Mouse (Mus musculus): ENCODE measurements around the gene Clybl. TPM values are rescaled to one million over a fixed set of nuclear protein-coding genes. Genes with fewer than 3 reads are reported as not detected.

Clybl gene
- polyA plus RNA-seq (2012; rRNA removed) = 27.4 and 29.0 TPM in 2 replicates

DNA sequence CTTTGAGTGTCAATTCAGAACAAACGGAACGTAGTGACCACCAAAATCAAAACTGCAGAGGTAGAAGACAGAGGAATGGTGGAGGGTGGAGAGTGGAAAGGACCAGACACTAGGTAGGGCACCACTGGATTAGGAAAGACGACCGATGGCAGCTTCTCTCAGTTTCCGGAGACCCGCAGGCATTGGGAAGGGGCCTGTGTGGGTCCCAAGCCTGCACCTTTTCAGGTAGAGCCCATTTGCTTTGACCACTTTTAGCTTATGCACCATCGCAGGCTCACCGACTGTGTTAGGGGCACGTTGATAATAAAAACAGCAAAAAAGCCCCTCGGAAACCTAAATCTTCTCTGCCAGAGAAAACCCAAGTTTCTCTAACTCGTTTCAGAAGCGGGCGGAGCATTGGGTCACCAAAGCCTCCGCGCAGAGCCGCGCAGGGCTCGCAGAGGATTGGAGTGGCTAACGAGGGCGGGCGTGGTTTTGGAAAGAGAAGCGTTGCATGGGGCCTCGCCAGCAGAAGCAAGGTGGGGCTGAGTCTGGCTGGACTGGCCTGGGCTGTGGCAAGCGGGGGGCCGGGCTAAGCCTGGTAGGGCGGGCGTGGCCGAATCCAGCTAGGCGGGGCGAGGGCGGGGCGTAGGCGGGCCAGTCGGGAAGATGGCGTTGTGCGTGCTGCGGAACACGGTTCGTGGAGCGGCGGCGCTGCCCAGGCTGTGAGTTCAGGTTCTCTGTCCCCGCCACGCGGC lies at the start of gene Clybl:
Gene Clybl, plus strand, starts transcription at position 627 of the 737 bp plus-strand sequence.
- Histone ChIP-seq H3K4me3 (ENCODE audit: insufficient read depth, low read length) (peak within 1 kb of the TSS; percentile 68), H3K27ac (ENCODE audit: insufficient read depth, low read length) (no peak within 1 kb of the TSS)
- peak; percentile 65; the same call in 1 of the 2 replicates for TF ChIP-seq POLR2A (IDR thresholded peaks at IDR 0.05; ENCODE audit: extremely low read depth, insufficient read depth, low read length)
- no peak for TF ChIP-seq CTCF (IDR thresholded peaks at IDR 0.05; ENCODE audit: extremely low read depth, insufficient read depth, low read length)

DNA sequence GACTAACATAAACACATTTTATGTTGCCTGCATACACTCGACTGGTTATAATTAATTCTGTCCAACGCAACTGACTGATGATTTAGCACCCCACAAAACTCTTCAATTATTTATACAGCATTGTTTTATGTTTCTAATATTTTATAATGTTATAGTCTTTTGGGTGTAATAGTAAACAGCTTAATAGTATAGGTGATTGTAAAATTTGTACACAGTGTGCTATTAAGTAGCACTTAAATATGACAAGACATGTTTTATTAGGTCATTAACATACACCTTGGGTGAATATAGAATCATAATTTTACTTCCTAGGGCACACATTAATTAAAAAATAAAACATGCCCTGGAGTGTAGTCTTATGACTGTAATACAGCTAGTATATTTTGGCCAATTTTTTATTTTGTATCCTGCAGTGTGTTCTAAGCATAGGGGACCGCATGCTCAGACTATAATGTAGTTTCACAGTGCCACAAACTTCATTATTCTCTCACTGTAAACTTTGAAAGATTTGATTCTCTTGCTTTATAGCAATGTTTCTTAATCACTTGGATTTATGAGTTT lies 45.1 kb upstream of the Clybl start:
- TF ChIP-seq CTCF (IDR thresholded peaks at IDR 0.05; ENCODE audit: extremely low read depth, insufficient read depth, low read length) (no peak), POLR2A (IDR thresholded peaks at IDR 0.05; ENCODE audit: extremely low read depth, insufficient read depth, low read length) (no peak)
- no peaks in the 10 kb centered on the region for H3K4me1 ChIP-seq (ENCODE audit: control insufficient read depth, insufficient read depth, low read length)
- H3K27ac ChIP-seq (ENCODE audit: insufficient read depth, low read length) = no peak overlapping the region
- no peak overlapping the region for H3K4me3 ChIP-seq (ENCODE audit: insufficient read depth, low read length)

More for the DNA sequence above, at the start of gene Clybl:
- H3K4me1 ChIP-seq (ENCODE audit: control insufficient read depth, insufficient read depth, low read length) = no peaks in the 10 kb centered on the region

DNA sequence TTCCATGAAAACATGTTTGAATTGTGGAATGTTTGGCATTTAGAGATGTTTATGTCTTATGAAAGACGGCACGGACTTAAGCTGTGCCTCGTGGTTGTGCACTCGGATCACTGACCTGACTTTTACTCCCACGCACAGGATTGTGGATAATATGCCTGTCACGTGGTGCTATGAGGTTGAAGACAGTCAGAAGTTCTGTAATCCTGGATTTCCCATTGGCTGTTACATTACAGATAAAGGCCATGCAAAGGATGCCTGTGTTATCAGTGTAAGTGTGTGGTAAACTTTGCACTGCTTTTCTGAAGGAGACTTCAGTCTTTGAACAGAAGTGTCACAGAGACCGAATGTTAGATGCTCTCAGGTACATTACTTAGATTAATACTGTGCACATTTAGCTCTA lies 44.3 kb upstream of the Clybl start:
- no peak overlapping the region for H3K27ac ChIP-seq (ENCODE audit: insufficient read depth, low read length)
- H3K4me1 ChIP-seq (ENCODE audit: control insufficient read depth, insufficient read depth, low read length) = no peaks in the 10 kb centered on the region
- TF ChIP-seq POLR2A (IDR thresholded peaks at IDR 0.05; ENCODE audit: extremely low read depth, insufficient read depth, low read length) (no peak), CTCF (IDR thresholded peaks at IDR 0.05; ENCODE audit: extremely low read depth, insufficient read depth, low read length) (no peak)
- H3K4me3 ChIP-seq (ENCODE audit: insufficient read depth, low read length) = no peak overlapping the region

DNA sequence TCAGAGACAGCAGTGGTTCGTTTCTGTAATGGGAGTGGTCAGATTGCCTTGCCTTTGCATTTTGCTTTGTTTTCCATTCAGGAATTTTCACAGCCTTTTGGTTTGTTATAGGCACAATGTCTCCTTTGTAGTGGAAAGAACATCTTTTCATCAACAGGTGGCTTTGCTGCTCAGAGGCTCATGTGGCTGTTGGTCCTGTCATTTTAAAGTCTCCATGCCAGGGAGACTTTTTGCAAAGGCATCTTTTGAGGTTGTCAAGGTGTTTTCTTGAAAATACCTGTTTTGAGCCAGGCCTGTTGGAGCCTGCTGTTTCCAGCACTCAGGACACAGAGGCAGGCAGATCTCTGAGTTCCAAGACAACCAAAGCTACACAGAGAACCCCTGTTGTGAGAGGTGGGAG lies 41.4 kb upstream of the Clybl start:
- H3K27ac ChIP-seq (ENCODE audit: insufficient read depth, low read length) = no peak overlapping the region
- H3K4me3 ChIP-seq (ENCODE audit: insufficient read depth, low read length) = no peak overlapping the region
- TF ChIP-seq POLR2A (IDR thresholded peaks at IDR 0.05; ENCODE audit: extremely low read depth, insufficient read depth, low read length) (no peak), CTCF (IDR thresholded peaks at IDR 0.05; ENCODE audit: extremely low read depth, insufficient read depth, low read length) (no peak)
- H3K4me1 ChIP-seq (ENCODE audit: control insufficient read depth, insufficient read depth, low read length) = no peaks in the 10 kb centered on the region

DNA sequence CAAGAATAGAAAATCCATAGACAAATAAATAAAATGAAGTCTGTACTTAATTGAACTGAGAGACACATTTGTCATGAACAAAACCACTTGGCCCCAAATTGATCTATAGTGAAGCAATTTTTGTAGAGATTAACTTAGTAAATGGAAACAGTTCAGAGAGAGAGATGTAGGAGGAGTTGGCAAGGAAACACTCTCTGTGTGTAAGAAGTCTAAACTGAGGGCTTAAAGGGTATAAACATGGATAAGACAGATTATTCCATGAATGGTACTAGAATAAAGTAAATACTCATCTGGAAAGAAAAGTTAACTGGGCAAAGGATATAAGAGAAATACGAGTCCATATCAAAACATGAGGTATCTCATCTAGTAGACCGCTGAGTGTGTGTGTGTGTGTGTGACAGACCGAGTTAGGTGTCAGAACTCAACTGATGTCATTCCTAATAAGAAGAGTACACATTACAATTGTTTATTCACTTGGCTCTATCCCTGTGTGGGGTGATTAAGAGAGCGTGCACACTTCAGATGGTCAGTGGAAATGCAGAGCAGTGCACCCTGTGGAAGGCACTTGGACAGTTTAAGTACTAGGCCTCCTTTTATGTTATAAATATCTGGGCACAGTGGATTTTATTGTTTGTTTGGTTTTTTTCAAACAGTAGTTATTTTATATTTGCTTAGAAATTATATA lies 37.8 kb upstream of the Clybl start:
- Histone ChIP-seq H3K4me1 (ENCODE audit: control insufficient read depth, insufficient read depth, low read length) (no peaks in the 10 kb centered on the region), H3K27ac (ENCODE audit: insufficient read depth, low read length) (no peak overlapping the region), H3K4me3 (ENCODE audit: insufficient read depth, low read length) (no peak overlapping the region)
- TF ChIP-seq POLR2A (IDR thresholded peaks at IDR 0.05; ENCODE audit: extremely low read depth, insufficient read depth, low read length) = no peak

DNA sequence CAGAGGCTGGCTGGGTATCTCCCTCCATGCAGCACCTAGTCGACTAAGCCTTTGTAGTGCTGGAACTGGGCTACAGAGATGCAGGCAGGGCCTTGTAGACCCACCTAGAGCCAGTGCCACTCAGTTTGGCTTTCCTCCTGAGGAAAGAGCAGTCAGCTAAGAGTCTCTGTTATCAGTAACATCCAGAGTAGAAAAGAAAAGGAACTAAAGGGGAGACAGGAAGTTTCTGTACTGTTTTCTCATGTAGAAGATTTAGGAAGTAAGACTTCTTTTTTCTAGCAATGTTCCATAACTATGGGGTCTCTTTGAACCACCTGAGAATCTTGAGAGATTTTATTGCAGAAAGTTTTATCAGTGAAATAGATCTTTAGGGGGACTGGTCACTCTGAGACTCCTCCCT lies 36.1 kb upstream of the Clybl start:
- Histone ChIP-seq H3K4me3 (ENCODE audit: insufficient read depth, low read length) (no peak overlapping the region), H3K4me1 (ENCODE audit: control insufficient read depth, insufficient read depth, low read length) (no peaks in the 10 kb centered on the region), H3K27ac (ENCODE audit: insufficient read depth, low read length) (no peak overlapping the region)
- TF ChIP-seq CTCF (IDR thresholded peaks at IDR 0.05; ENCODE audit: extremely low read depth, insufficient read depth, low read length) (no peak), POLR2A (IDR thresholded peaks at IDR 0.05; ENCODE audit: extremely low read depth, insufficient read depth, low read length) (no peak)

DNA sequence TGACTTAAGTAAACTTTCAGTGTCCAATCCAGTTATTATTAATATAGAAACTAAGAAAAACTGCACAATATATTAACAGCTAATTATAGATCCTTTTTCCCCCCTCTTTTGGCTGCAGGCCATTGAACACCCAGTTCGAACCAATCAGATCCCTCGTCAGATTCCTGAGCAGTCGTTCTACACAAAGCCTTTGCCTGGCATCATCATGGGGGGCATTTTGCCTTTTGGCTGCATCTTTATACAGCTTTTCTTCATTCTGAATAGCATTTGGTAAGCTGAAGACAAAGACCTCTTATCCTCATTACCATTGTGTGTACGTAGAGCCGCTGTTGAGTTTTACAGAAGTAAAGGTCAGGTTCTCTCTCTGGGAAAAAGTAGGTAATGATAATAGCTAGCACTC lies 30.9 kb upstream of the Clybl start:
- no peaks in the 10 kb centered on the region for H3K4me1 ChIP-seq (ENCODE audit: control insufficient read depth, insufficient read depth, low read length)
- H3K27ac ChIP-seq (ENCODE audit: insufficient read depth, low read length) = no peak overlapping the region
- no peak overlapping the region for H3K4me3 ChIP-seq (ENCODE audit: insufficient read depth, low read length)
- TF ChIP-seq POLR2A (IDR thresholded peaks at IDR 0.05; ENCODE audit: extremely low read depth, insufficient read depth, low read length) (no peak), CTCF (IDR thresholded peaks at IDR 0.05; ENCODE audit: extremely low read depth, insufficient read depth, low read length) (no peak)

DNA sequence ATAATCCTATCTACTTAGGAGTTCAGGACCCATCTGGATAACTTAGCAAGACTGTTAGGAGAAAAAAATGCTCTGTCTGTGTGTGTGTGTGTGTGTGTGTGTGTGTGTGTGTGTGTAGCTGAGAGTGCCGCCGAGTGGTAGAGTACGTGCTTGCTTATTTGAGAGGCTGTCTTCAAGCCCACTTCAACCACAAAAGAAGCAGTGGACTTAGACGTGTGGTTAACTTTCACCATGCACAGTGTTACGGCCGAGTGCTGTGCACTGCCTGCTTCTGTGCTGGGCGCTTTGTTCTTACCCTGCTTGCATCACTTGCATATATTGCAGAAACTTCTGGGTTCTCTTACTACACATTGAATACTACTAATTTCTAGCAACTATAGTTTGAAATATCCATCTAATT lies 23.8 kb upstream of the Clybl start:
- Histone ChIP-seq H3K4me1 (ENCODE audit: control insufficient read depth, insufficient read depth, low read length) (no peaks in the 10 kb centered on the region), H3K4me3 (ENCODE audit: insufficient read depth, low read length) (no peak overlapping the region)
- TF ChIP-seq POLR2A (IDR thresholded peaks at IDR 0.05; ENCODE audit: extremely low read depth, insufficient read depth, low read length) = no peak
- TF ChIP-seq CTCF (IDR thresholded peaks at IDR 0.05; ENCODE audit: extremely low read depth, insufficient read depth, low read length) = no peak

DNA sequence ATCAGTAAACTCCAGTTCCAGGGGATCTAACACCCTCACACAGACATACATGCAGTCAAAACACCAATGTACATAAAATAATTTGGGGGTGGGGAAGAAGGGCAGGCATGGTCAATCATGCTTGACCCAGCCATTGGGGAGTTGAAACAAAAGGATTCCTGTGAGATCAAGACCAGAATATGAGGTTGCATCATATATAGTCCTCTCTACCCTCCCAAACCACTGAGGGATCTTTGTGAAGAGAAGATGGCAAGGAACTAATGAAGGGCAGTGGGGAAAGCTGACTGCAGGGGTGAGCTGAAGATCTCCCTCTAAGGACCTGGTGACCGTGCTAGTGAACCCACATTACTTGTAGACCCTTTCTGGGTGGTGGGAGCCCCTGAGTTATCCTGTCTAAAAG lies 20.6 kb upstream of the Clybl start:
- H3K4me3 ChIP-seq (ENCODE audit: insufficient read depth, low read length) = no peak overlapping the region
- no peaks in the 10 kb centered on the region for H3K4me1 ChIP-seq (ENCODE audit: control insufficient read depth, insufficient read depth, low read length)
- H3K27ac ChIP-seq (ENCODE audit: insufficient read depth, low read length) = no peak overlapping the region
- TF ChIP-seq CTCF (IDR thresholded peaks at IDR 0.05; ENCODE audit: extremely low read depth, insufficient read depth, low read length) (no peak), POLR2A (IDR thresholded peaks at IDR 0.05; ENCODE audit: extremely low read depth, insufficient read depth, low read length) (no peak)

More for the DNA sequence above, 23.8 kb upstream of the Clybl start:
- no peak overlapping the region for H3K27ac ChIP-seq (ENCODE audit: insufficient read depth, low read length)

DNA sequence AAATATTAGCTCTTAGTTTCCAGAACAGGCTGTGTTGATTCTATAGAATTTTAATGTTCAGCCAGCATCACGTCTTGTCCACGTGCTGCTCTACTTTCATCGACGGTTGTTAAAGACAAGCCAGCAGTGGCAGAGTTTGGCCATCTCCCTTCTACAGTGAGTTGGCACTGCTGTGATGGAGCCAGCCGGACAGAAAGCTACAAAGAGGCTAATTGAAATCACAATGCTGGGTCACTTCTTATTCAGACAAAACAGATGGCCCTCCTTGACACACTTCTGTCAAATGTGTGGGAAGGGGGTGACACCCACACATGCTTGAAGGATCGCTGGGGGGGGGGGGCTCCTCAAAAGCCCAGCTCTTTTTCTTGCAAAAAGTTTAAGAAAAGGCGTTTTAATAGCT lies 12.6 kb upstream of the Clybl start:
- H3K4me1 ChIP-seq (ENCODE audit: control insufficient read depth, insufficient read depth, low read length) = no peaks in the 10 kb centered on the region
- TF ChIP-seq POLR2A (IDR thresholded peaks at IDR 0.05; ENCODE audit: extremely low read depth, insufficient read depth, low read length) (no peak), CTCF (IDR thresholded peaks at IDR 0.05; ENCODE audit: extremely low read depth, insufficient read depth, low read length) (no peak)
- no peak overlapping the region for H3K27ac ChIP-seq (ENCODE audit: insufficient read depth, low read length)
- H3K4me3 ChIP-seq (ENCODE audit: insufficient read depth, low read length) = no peak overlapping the region

All from cortical plate, adult 2 months (tissue).